Mouse (Mus musculus) common myeloid progenitor, adult 5-6 weeks (primary cell): ENCODE data around the gene Rnpepl1. TPM values are rescaled to one million over a fixed set of nuclear protein-coding genes. Genes with fewer than 3 reads are reported as not detected.

Experiments used
- ATAC-seq: replicated peaks from 2 replicates; pipeline ENCODE4 v1.8.0; 2016; ENCODE audit warnings: low read depth, mild to moderate bottlenecking, moderate TSS enrichment, inconsistent platforms; ENCODE audit not compliant: poor library complexity, severe bottlenecking
- total RNA-seq: library from RNA; stranded (forward); fragments of 200-1000, 187-1606 nt; gene quantifications from 2 replicates; pipeline ENCODE4 v1.2.3, GENCODE M21; 2017

Rnpepl1 gene
- 10.9 and 12.9 TPM in 2 replicates for total RNA-seq

DNA sequence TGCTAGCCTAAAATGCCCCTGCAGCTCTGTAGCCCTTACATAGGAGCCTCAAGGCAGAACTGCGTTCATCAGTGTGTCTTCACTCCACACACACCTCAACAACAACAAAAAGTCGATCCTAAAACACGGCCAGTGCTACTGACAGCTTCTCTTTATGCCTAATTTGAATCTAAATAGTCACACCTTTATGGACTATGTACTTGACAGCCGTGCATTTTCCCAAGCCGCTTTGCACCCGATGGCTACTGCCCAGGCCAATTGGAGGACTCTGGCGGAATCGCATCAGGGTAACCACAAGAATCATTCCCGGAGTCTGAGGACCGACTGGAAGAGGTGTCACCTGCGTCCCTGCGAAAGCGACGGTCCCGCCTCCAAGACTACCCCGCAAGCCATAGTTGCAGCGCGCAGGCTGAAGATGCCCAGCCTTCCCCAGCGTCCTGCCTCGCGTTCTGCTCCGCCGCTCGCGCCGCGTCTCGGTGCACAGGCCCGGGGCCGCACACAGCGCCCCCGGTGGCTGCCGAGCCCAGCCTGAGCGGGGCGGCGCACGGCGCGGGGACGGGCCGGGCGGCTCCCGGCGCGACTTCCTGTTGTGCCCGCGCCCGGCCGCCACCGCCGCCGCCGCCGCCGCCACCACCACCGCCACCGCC, at the start of gene Rnpepl1:
Gene Rnpepl1, plus strand, starts transcription at position 545 of the 647 bp plus-strand sequence.
- peak; percentile 45 for ATAC-seq

DNA sequence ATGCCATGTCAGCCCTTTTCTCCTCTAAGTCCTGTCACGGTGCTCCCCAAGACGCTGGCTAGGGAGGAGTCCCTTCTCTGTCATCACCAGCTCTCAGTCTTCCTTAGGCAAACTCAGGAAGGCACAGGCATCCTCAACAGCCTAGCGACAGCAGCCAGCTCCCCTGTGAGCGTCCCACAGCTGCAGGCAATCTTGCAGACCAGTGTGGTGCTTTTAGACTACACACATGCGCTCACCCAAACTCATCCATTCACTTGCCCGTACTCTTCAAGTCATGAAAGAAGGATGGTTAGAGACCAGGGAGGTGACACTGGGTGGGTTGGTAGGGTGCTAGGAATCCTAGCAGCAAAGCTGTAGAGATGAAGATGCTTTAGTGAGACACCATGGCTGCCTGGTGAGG, 49.1 kb upstream of the Rnpepl1 start:
- no peak for ATAC-seq

DNA sequence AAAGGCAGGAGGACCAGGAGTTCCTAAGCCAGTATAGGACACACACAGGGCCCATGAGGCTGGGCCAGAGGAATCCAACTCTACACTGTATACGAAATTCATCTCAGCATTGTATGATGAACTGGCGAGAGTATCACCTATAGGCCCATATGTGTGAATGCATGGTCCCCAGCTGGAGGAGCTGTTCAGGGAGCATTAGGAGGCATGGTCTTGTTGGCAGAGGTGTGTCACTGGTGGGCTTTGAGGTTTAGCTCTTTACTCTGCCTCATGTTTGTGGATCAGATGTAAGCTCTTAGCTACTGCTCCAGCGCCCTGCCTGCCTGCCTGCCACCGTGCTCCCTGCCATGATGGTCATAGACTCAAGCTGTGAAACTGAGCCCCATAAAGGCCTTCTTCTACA, 47.3 kb upstream of the Rnpepl1 start:
- ATAC-seq = no peak

- no peak for ATAC-seq
Measured at GRCm38 (mm10) chr1:92866170-92866569, 44.4 kb upstream of the Rnpepl1 start.

GRCm38 (mm10) chr1:92869985-92870384, 40.6 kb upstream of the Rnpepl1 start:
- ATAC-seq = no peak

- no peak for ATAC-seq
Measured at GRCm38 (mm10) chr1:92872666-92873065, 37.9 kb upstream of the Rnpepl1 start.

GRCm38 (mm10) chr1:92874011-92874410, 36.6 kb upstream of the Rnpepl1 start:
- no peak for ATAC-seq

GRCm38 (mm10) chr1:92875360-92876111, 35.0 kb upstream of the Rnpepl1 start:
- no peak for ATAC-seq

GRCm38 (mm10) chr1:92877431-92877978, 33.1 kb upstream of the Rnpepl1 start:
- ATAC-seq = no peak

DNA sequence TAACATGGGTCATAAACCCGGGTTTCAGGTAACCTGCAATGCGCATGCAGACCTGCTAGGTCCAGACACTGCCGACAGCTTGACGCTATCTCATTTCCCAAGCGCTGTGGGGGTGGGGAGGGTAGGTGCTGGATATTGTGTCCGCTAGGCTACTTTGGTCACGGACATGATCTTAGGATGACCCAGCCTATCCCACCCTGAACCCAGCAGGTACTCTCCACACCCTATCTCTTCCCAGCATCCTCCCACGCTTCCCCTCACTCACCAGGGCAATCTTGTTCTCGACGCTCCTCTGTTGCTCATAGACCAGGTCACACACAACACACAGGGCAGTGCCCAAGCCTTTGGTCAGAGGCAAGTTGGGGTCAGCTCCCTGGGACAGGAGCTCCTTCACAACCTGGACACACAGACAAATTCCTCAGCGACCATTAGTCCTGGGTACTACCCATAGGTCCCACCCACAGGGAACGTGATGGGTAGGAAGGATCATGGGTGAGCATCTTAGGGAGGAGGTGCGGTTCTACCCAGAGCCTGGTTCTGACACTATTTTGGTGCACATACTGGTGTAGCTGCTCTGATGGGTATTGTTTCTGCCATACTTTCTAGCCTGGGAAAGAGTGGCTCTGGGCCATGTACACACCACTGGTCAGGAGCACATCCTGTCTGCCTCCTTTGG, 32.4 kb upstream of the Rnpepl1 start:
- no peak for ATAC-seq

DNA sequence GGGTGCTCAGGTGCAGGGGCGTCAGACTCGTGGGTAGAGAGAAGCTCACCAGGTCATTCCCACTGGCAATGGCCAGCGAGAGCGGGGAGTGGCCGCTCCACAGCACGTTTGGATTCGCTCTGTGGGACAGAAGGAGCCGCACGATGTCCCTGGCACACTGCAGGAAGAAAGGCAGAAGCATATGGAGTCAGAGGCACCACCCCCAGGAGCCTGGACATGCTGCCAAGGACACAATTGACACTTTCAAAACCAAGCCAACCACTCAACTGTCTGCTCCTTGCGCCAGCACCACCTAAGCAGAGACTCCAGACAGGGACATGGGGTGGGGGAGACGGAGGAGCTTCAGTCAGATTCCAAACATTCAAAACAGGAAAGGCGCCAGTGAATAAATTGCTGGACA, 31.3 kb upstream of the Rnpepl1 start:
- ATAC-seq = no peak

DNA sequence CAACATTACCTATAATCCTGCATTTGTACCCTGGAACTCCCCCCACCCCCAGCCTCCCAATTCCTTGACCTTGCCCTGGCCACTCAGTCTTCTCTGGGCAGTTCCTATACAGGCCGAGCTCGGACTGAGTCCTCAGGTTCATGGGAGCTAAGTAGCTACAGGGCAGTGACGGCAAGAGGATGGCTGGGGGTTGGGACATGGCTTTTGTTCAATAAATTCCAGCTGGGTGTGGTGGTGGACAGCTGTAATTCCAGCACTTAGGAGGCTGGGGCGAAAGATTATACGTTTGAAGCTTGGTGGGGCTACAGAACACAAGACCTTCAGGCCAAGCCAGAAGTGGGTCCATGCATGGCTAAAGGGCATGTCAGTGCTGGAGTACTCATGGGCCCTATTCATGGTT, 30.5 kb upstream of the Rnpepl1 start:
- no peak for ATAC-seq

DNA sequence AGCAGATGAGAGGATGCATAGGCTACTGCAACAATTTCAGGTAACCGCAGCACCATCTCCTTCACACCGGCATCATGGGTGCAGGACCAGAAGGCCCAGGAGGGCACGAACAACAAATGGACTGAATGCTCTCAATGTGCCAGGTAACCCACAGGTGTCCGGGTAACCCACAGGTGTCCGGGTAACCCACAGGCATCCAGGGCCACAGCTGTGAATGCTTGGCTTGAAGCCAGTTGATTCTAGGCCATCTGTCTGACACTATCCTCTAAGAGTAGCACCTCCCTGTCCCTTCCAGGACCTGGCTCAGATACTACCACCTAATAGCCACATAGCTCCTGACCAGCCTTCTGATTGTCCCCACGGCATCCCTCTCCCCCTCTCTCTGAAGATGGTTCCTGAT, 28.6 kb upstream of the Rnpepl1 start:
- ATAC-seq = no peak

DNA sequence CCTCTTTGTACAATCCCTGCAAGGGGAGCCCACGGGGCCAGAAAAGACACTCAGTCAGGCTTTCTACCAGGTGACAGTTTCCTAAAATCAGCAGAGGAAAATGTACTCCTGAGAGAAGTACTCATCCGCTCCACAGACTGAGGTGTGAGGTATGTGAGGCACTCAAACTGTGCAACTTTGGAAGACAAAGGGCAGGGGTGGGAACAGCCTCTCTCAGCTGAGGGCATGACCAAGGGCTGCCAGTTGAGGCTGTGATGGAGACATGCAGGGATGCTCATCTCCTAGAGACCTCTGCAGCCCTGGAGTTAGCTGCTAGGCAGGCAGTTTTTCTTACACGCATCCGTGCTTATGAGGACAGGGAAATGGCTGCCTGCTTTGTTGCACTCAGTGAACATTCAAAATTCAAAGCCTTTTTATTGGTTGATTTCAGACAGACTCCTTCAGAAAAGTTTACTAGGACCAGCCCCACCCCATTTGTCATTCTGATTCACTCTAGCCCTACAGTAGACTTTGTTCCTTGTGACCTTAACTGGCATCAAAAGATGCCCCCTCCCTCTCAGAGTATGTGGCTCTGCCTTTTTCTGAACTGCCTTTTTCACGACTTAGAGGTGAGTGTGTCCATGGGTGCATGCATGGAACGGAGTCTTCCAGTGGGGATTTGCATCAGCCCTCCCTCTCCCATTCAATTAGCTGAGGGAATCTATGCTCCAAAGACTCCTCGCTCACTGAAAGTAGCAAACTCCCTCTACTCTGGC, 21.5 kb upstream of the Rnpepl1 start:
- ATAC-seq = no peak

GRCm38 (mm10) chr1:92892791-92893190, 17.8 kb upstream of the Rnpepl1 start:
- no peak for ATAC-seq

GRCm38 (mm10) chr1:92893896-92894295, 16.7 kb upstream of the Rnpepl1 start:
- ATAC-seq = no peak

DNA sequence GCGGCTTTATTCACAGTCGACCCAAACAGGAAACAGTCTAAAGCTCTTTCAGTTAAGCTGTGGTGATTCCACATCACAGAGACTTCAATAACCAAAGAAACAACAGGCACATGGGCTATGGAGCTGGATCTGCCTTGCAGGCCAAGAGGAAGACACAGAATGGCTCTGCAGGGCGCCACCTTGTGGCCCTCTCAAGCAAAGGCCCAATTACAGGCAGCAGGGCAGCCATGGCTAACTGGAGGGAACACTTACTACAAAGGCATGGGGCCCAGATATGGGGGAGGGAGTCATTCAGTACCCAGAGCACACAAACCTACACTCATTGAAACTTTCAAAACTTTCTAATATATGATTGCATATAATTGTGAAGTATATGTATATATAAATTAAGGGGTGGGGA, 15.5 kb upstream of the Rnpepl1 start:
- peak; percentile 97 for ATAC-seq

DNA sequence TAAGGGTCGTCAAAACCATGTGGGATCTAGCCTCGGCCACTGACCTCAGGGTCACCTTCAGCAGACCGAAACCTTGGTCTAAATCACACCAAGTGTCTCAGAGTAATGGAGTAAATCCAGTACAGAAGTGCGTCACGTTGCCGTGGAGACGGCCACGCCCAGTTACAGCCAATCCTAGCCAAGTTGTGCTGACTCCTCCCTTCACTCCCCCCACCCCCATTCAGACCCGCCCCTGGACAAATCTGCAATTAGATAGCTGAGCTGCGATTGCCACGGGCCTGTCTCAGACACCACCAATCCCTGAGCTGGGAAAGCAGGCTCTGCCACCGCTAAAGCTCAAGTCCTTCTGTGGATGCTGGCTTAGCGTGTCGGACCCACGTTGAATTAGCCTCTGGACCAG, 7.8 kb upstream of the Rnpepl1 start, which contains the start of gene Ankmy1:
Gene Ankmy1, minus strand, starts transcription at position 121 of the 400 bp plus-strand sequence.
- ATAC-seq = no peak

GRCm38 (mm10) chr1:92903627-92904026, 7.0 kb upstream of the Rnpepl1 start:
- ATAC-seq = no peak

- no peak for ATAC-seq
Measured at GRCm38 (mm10) chr1:92905703-92906310, 4.8 kb upstream of the Rnpepl1 start.
